Mouse (Mus musculus) CH12.LX (cell line): ENCODE data around the gene Zfp580.

ENCODE experiments used
- CTCF ChIP-seq, 2 experiments: IDR thresholded peaks in 1 of 2; conservative IDR thresholded peaks in 1 of 2; 2 replicates each; pipeline ENCODE4 v1.5.1; 2011 to 2012; ENCODE audit warnings: low read depth in 2 of 2, low read length in 2 of 2, improper control_type of control experiment in 1 of 2, inconsistent platforms in 1 of 2, mild to moderate bottlenecking in 1 of 2, moderate library complexity in 1 of 2
- ETS1 ChIP-seq: conservative IDR thresholded peaks from 2 replicates; pipeline ENCODE4 v1.6.1; 2012; ENCODE audit warnings: low read depth, mild to moderate bottlenecking, inconsistent platforms, low read length, improper control_type of control experiment, moderate library complexity
- HCFC1 ChIP-seq: IDR thresholded peaks from 2 replicates; pipeline ENCODE4 v1.6.1; 2012; ENCODE audit warnings: low read depth, mild to moderate bottlenecking, inconsistent platforms, low read length, improper control_type of control experiment
- MAX ChIP-seq: IDR thresholded peaks from 2 replicates; pipeline ENCODE4 v1.6.1; 2011; ENCODE audit warnings: low read length, improper control_type of control experiment
- PAX5 ChIP-seq: IDR thresholded peaks from 2 replicates; pipeline ENCODE4 v1.6.1; 2012; ENCODE audit warnings: low read length, inconsistent platforms, mixed read lengths
- POLR2A ChIP-seq: IDR thresholded peaks from 2 replicates; pipeline ENCODE4 v1.6.1; 2011; ENCODE audit warnings: low read depth, mild to moderate bottlenecking, improper control_type of control experiment, low read length
- POLR2AphosphoS2 ChIP-seq: IDR thresholded peaks from 2 replicates; pipeline ENCODE4 v1.6.1; 2011; ENCODE audit warnings: low read depth, low read length, improper control_type of control experiment
- TCF12 ChIP-seq: IDR thresholded peaks from 2 replicates; pipeline ENCODE4 v1.6.1; 2014; ENCODE audit warnings: low read depth, mild to moderate bottlenecking, inconsistent platforms, low read length, improper control_type of control experiment
- ZC3H11A ChIP-seq: IDR thresholded peaks from 2 replicates; pipeline ENCODE4 v1.6.1; 2012; ENCODE audit warnings: low read depth, mild to moderate bottlenecking, inconsistent platforms, low read length, improper control_type of control experiment
- ZKSCAN1 ChIP-seq: IDR thresholded peaks from 2 replicates; pipeline ENCODE4 v1.6.1; 2012; ENCODE audit warnings: low read depth, inconsistent platforms, low read length, improper control_type of control experiment, borderline replicate concordance
- ZNF384 ChIP-seq: IDR thresholded peaks from 2 replicates; pipeline ENCODE4 v1.6.1; 2012; ENCODE audit warnings: low read depth, low read length, improper control_type of control experiment, inconsistent platforms

GRCm38 (mm10) chr7:5081939-5082338, 30.6 kb downstream of the Zfp580 start:
- TF ChIP-seq POLR2AphosphoS2 (no peak), TCF12 (no peak), PAX5 (no peak), CTCF (conservative IDR thresholded peaks at IDR 0.05 in 1 of 2, IDR thresholded peaks at IDR 0.05 in 1 of 2; ENCODE audit: low read depth in 2 of 2, low read length in 2 of 2) (no peak), POLR2A (no peak), HCFC1 (no peak), ZKSCAN1 (no peak), MAX (no peak), ETS1 (no peak), ZNF384 (no peak), ZC3H11A (no peak)
